Mouse (Mus musculus) midbrain, embryonic 13.5 days (tissue): Measurements from ENCODE around the gene Fcrl6. TPM values are rescaled to one million over a fixed set of nuclear protein-coding genes. Genes with fewer than 3 reads are reported as not detected.
A peak's percentile ranks its signal among the peaks of the same experiment; 100 is the strongest.

ENCODE experiments used
- ATAC-seq: fragments of 200-750 bp; cut with Nextera tagmentation; 2 replicates; pipeline ENCODE4 v1.8.0; 2017; ENCODE audit warnings: mild to moderate bottlenecking, moderate TSS enrichment, moderate library complexity
- H3K27ac ChIP-seq: fragments of 300-500 bp; sonication (generic); 2 replicates; pipeline ENCODE4 v1.5.1; 2015; ENCODE audit warnings: inconsistent platforms, mild to moderate bottlenecking, moderate library complexity
- H3K27me3 ChIP-seq: fragments of 300-500 bp; sonication (generic); 2 replicates; pipeline ENCODE4 v1.6.1; 2015; ENCODE audit warnings: mild to moderate bottlenecking, inconsistent platforms
- H3K36me3 ChIP-seq: fragments of 300-500 bp; sonication (generic); 2 replicates; pipeline ENCODE4 v1.6.1; 2015; ENCODE audit warnings: mild to moderate bottlenecking, inconsistent platforms
- H3K4me1 ChIP-seq: fragments of 300-500 bp; sonication (generic); replicated peaks from 2 replicates; pipeline ENCODE4 v1.6.1; 2015; ENCODE audit warnings: inconsistent platforms
- H3K4me2 ChIP-seq: fragments of 300-500 bp; sonication (generic); replicated peaks from 2 replicates; pipeline ENCODE4 v1.6.1; 2015; ENCODE audit warnings: moderate library complexity, mild to moderate bottlenecking, inconsistent platforms
- H3K4me3 ChIP-seq: fragments of 300-500 bp; sonication (generic); replicated peaks from 2 replicates; pipeline ENCODE4 v1.5.1; 2015; ENCODE audit warnings: mild to moderate bottlenecking, inconsistent platforms
- H3K9ac ChIP-seq: fragments of 300-500 bp; sonication (generic); replicated peaks from 2 replicates; pipeline ENCODE4 v1.6.1; 2015; ENCODE audit warnings: mild to moderate bottlenecking, inconsistent platforms
- H3K9me3 ChIP-seq: fragments of 300-500 bp; sonication (generic); 2 replicates; pipeline ENCODE4 v1.6.1; 2016; ENCODE audit warnings: mild to moderate bottlenecking, inconsistent platforms
- WGBS: fragments of 180-500 bp; shearing (Covaris S2); methylation state at CpG from one replicate; pipeline ENCODE4 v1.1.7; 2015; 5-methylcytosine and 5-hydroxymethylcytosine counted together
- polyA plus RNA-seq: library from polyadenylated mRNA; unstranded; fragments of >200 nt; fragmentation: Nextera tagmentation; extraction: Ambion mirVana; gene quantifications from 2 replicates; pipeline ENCODE4 v1.2.1, GENCODE M21; 2015

Gene Fcrl6
- polyA plus RNA-seq, 1 experiment from 2014 or later: not detected

DNA sequence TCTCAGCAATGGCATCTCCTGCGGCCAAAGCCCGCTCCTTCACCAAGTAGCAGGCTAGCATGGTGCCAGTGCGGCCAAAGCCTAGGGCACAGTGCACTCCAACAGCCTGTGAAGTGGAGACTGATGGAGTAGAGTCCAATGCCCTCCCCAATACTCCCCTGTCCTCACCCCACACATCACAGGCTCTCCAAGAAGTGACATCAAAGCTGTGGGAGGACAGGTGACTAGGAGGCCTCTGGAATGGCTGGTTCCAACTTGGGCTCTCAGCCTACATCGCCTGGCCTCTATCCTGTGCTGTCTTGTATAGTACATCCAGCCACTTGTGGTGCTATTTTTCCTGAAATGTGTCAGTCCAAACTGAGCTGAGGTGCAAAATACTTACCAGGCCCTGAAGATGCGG is 29.4 kb upstream of the Fcrl6 start:
- H3K9me3 ChIP-seq: no peaks in the 10 kb centered on the region
- H3K4me2 ChIP-seq: no peak overlapping the region
- 0 out of 2 replicates have a peak, but pooled peaks cover 6% of the 10 kb centered on the region for H3K4me1 ChIP-seq
- H3K36me3 ChIP-seq: no peaks in the 10 kb centered on the region
- H3K9ac ChIP-seq: no peak overlapping the region
- no peaks in the 10 kb centered on the region for H3K27me3 ChIP-seq
- ATAC-seq: no peak
- 83% methylated on average over 5 of the region's 5 CpGs for WGBS
- H3K27ac ChIP-seq: no peak overlapping the region
- H3K4me3 ChIP-seq: no peak overlapping the region

DNA sequence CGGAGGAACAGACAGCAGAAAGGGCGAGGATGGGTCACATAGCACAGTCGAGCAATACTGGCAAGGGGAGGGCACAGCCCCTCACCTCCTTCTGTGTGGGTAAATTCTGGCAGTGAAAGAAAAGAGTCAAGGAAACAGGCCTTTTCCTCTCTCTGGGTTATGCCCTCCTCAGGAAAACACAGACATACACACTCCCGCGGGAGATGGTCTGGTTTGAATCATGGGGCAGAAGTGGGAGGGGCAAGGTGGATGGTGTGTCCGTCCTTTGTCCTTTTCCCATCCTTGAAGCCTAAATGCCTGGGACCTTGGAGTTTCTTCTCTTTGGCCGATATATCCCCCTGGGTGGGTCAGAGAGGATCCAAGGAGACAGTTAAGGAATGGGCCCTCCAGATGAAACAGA is 27.5 kb upstream of the Fcrl6 start:
- H3K27me3 ChIP-seq: no peaks in the 10 kb centered on the region
- WGBS: 81% methylated on average over 7 of the region's 7 CpGs
- no peak overlapping the region for H3K4me3 ChIP-seq

DNA sequence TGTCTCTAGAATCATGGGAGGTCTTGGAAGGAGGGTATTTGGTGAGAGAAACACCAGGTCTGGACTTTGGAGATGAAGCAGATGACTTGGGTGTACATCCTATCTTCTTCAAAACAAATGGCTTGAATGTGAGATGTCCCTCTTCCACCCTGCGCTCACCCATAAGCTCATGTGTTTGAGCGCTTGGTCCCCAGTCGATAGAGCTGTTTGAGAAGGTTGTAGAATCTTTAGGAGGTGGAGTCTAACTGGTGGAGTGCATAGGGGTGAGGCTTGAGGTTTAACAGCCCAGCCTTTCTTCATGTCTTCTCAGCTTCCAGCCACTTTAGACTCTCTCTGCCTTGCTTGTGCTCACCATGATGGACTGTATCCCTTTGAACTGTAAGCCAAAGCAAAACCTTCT is 24.0 kb upstream of the Fcrl6 start:
- H3K27me3 ChIP-seq: no peaks in the 10 kb centered on the region
- H3K4me3 ChIP-seq: no peak overlapping the region
- no peaks in the 10 kb centered on the region for H3K9me3 ChIP-seq
- WGBS: 95% methylated on average over 3 of the region's 3 CpGs
- H3K4me1 ChIP-seq: no peaks in the 10 kb centered on the region
- ATAC-seq: no peak
- no peak overlapping the region for H3K4me2 ChIP-seq
- no peak overlapping the region for H3K27ac ChIP-seq
- no peak overlapping the region for H3K9ac ChIP-seq
- H3K36me3 ChIP-seq: no peaks in the 10 kb centered on the region

More for the DNA sequence above, 27.5 kb upstream of the Fcrl6 start:
- Histone ChIP-seq H3K27ac (no peak overlapping the region), H3K9ac (no peak overlapping the region), H3K4me1 (0 out of 2 replicates have a peak, but pooled peaks cover 6% of the 10 kb centered on the region), H3K4me2 (no peak overlapping the region), H3K9me3 (no peaks in the 10 kb centered on the region), H3K36me3 (no peaks in the 10 kb centered on the region)
- ATAC-seq: no peak

DNA sequence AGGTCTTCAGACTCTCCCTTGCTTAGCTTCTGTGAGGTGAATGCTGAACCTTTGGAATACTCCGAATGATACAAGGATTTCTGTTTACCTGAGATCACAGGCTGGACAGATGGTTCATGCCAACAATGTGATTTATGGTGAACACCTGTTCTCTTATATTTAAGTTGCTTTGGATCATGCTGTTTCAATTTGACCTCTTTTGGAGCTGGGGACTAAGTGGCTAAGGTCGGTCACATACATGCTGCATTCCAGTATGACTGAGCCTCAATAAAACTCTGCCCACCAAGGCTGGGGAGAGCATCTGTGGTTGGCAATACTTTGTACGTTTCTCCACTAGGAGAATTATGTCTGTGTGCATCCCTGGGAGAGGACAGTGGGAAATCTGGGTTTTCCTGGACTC is 21.7 kb upstream of the Fcrl6 start:
- ATAC-seq: no peak
- Histone ChIP-seq H3K9ac (no peak overlapping the region), H3K4me1 (no peaks in the 10 kb centered on the region), H3K27ac (no peak overlapping the region), H3K4me3 (no peak overlapping the region), H3K4me2 (no peak overlapping the region), H3K9me3 (no peaks in the 10 kb centered on the region), H3K27me3 (no peaks in the 10 kb centered on the region), H3K36me3 (no peaks in the 10 kb centered on the region)
- WGBS: 84% methylated on average over 3 of the region's 3 CpGs

DNA sequence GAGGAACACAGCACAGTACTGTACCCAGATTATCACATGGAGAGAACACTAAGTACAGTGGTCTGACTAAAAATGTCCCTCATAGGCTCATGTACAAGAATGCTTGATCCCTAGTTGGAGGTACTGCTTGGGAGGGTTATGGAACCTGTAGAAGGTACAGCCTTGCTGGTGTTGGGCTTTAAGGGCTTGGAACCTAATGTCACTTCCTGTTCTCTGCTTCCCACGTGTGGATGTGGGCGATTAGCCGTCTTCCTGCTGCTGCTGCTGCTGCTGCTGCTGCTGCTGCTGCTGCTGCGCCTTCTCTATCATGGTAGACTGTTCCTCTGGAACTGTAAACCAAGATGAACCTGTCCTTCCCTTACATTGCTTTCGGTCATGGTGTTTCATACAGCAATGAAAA is 21.2 kb upstream of the Fcrl6 start:
- ATAC-seq: no peak
- Histone ChIP-seq H3K4me2 (no peak overlapping the region), H3K9ac (no peak overlapping the region), H3K4me3 (no peak overlapping the region), H3K36me3 (no peaks in the 10 kb centered on the region), H3K27ac (no peak overlapping the region), H3K4me1 (no peaks in the 10 kb centered on the region), H3K27me3 (no peaks in the 10 kb centered on the region), H3K9me3 (no peaks in the 10 kb centered on the region)
- WGBS: 77% methylated on average over 5 of the region's 5 CpGs

DNA sequence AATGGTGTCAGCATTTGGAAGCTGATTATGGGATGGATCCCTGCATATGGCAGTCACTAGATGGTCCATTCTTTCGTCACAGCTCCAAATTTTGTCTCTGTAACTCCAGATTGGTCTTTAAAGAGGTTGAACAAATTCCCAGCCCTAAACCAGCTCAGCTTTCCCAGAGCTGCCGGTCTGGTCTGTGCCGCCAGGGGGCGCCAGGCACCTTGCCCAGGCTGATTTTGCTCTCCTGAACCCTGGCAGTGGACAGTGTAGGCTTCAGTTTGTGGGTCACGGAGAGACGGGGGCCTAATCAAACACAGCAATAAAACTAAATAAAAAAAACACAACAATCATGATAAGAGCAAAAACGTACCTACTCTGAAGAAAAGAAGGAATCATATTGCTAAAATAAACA is 16.9 kb upstream of the Fcrl6 start:
- 18% methylated on average over 7 of the region's 7 CpGs for WGBS
- H3K9ac ChIP-seq: no peak overlapping the region
- no peaks in the 10 kb centered on the region for H3K27me3 ChIP-seq
- no peaks in the 10 kb centered on the region for H3K36me3 ChIP-seq
- no peak overlapping the region for H3K4me3 ChIP-seq
- ATAC-seq: no peak
- no peaks in the 10 kb centered on the region for H3K9me3 ChIP-seq
- H3K27ac ChIP-seq: no peak overlapping the region
- H3K4me2 ChIP-seq: no peak overlapping the region
- peaks cover 18% of the 10 kb centered on the region for H3K4me1 ChIP-seq

DNA sequence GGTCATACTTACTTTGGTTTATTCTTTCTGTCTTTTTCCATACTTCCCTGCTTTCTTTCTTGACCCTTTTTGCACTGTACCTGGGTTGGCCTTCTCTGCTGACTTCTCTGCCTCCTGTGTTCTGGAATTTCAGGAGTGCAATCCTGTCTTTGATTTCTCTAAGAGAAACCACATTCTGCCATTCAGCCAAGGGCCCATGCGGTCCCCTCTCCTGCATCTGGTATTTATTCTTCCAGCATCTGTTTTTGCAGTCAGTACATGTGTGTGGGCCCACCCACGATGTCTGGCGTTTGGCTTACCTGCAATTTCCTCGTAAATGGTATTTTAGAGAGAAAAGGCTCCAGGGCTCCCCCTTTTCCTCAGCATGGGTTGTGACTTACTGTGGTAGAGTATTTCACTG is 15.8 kb upstream of the Fcrl6 start:
- Histone ChIP-seq H3K36me3 (no peaks in the 10 kb centered on the region), H3K9me3 (no peaks in the 10 kb centered on the region), H3K4me2 (no peak overlapping the region), H3K4me1 (peaks cover 18% of the 10 kb centered on the region), H3K9ac (no peak overlapping the region), H3K27ac (no peak overlapping the region), H3K4me3 (no peak overlapping the region), H3K27me3 (no peaks in the 10 kb centered on the region)
- ATAC-seq: no peak
- 86% methylated on average over 4 of the region's 4 CpGs for WGBS

DNA sequence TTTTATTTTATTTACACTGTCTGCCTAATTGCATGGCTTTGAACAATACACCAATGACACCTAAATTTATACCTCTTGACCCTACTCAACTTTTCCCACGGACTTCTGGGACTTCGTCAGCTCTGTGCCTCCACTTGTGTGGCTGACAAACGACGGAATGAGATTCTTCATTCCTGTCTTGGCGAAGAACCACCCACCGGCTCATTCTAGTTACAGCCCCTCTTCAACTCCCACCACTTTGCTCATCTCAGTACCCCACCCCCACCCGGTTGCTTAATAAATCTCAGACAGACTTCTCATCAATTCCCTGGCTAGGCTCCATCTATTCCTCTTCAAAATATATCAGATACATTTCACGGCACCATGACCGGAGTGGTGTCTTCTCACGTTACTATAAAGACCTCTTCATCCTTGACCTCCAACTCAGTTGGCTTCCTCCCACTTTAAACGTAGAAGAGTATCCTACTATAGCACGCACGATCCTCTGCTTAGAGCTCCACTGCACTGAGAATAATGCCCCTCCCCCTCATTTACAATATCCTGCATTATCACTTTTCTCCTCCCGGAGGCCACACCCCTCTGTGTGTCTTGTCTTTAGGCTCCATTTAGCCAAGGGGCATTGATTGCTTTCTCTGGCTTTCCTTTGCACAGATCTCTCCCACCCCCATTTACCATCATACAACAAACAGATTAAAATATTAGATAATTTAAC is 15.2 kb upstream of the Fcrl6 start:
- no peak overlapping the region for H3K9ac ChIP-seq
- H3K27me3 ChIP-seq: no peaks in the 10 kb centered on the region
- peak; percentile 10; the same call in 1 of the 2 replicates for ATAC-seq
- peaks cover 18% of the 10 kb centered on the region for H3K4me1 ChIP-seq
- H3K4me3 ChIP-seq: peak overlapping the region; percentile 38; the same call in 1 of the 2 replicates
- H3K27ac ChIP-seq: no peak overlapping the region
- H3K9me3 ChIP-seq: no peaks in the 10 kb centered on the region
- no peaks in the 10 kb centered on the region for H3K36me3 ChIP-seq
- peak overlapping the region; percentile 61 for H3K4me2 ChIP-seq
- 35% methylated on average over 14 of the region's 14 CpGs for WGBS

DNA sequence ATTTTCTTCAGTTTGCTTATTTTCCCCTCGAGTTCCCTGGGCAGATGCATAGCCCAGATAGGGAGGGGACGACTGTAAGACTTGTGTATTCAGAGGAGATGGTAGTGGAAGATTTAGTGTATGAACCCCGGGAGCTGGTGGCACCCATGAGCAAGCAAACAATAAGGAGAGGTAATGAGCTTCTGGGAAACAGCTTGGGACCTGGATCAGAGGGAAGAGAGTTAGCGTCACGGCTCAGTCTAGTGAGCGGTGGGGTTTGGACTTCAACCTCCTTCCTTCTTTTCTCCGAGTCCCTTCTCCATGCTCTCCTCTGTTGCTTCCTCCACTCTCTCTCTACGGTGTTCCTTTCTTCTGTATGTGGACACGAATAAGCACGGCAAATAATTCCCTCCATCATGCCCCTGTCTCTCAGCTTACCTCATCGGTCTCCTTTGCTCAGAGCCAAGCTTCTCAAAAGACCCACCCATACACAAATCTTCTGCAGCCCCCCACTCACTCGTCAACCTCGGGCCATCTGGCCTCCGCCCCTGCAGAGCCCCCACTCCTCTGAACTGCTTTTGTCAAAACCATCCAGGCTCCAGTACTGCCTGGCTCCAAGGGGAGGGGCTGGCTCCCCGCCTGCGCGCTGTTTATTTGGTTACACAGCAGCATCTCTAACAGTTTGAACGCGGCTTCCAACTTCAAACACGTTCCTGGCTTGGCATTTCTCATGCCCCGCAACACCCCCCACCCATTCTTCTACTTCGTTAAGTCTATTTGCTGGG is 14.4 kb upstream of the Fcrl6 start:
- Histone ChIP-seq H3K9me3 (no peaks in the 10 kb centered on the region), H3K27me3 (no peaks in the 10 kb centered on the region), H3K4me3 (peak overlapping the region; percentile 38), H3K36me3 (no peaks in the 10 kb centered on the region), H3K4me2 (peak overlapping the region; percentile 61), H3K27ac (no peak overlapping the region; the same call in 1 of the 2 replicates), H3K4me1 (peaks cover 18% of the 10 kb centered on the region), H3K9ac (peak overlapping the region; percentile 57)
- peak; percentile 79 for ATAC-seq
- 17% methylated on average over 22 of the region's 22 CpGs for WGBS

DNA sequence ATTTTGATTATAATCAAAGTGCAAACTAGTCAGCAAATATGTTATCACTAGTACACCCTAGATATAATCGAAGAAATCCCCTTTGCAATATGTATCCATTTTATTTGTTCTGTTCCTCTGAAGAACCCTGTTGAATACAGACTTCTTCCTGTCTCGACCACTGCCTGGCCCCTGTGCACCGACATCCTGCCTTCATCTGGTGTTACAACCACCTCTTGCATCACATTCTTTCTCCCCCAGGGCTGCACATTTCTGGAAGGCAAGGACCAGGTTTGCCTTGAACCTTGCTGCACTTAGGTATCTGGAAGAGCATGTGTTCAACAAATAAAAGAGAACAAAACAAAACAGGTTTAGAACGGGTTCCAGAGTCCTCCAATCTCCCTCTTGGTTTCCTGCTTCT is 13.1 kb upstream of the Fcrl6 start:
- H3K27ac ChIP-seq: no peak overlapping the region
- no peak overlapping the region for H3K4me2 ChIP-seq
- no peak overlapping the region for H3K9ac ChIP-seq
- peaks cover 18% of the 10 kb centered on the region for H3K4me1 ChIP-seq
- H3K9me3 ChIP-seq: no peaks in the 10 kb centered on the region
- no peak for ATAC-seq
- no peak overlapping the region for H3K4me3 ChIP-seq
- no peaks in the 10 kb centered on the region for H3K36me3 ChIP-seq
- H3K27me3 ChIP-seq: no peaks in the 10 kb centered on the region
- WGBS: 87% methylated on average over 4 of the region's 4 CpGs

DNA sequence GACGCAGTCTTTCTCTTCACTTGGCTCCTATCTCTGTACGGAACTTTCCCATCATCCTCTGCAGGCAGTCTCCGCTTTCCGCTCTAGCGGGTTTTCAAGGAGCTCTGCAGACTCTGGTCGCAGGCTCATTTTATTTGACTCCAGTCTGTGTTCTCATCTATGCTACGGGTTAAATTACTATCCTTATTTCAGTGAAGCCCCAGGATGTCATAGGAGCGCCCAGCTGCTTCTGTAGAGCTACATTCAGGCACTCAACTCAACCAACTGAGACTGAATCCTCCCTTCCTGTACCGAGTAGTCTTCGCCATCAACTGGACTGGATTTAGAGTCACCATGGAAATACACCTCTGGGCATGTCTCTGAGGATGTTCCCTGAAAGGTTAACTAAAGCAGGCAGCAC is 12.3 kb upstream of the Fcrl6 start:
- no peaks in the 10 kb centered on the region for H3K36me3 ChIP-seq
- no peak overlapping the region for H3K4me2 ChIP-seq
- H3K4me1 ChIP-seq: peaks cover 18% of the 10 kb centered on the region
- H3K27ac ChIP-seq: no peak overlapping the region
- H3K9ac ChIP-seq: no peak overlapping the region
- H3K27me3 ChIP-seq: no peaks in the 10 kb centered on the region
- 85% methylated on average over 10 of the region's 10 CpGs for WGBS
- no peaks in the 10 kb centered on the region for H3K9me3 ChIP-seq
- H3K4me3 ChIP-seq: no peak overlapping the region
- no peak for ATAC-seq

DNA sequence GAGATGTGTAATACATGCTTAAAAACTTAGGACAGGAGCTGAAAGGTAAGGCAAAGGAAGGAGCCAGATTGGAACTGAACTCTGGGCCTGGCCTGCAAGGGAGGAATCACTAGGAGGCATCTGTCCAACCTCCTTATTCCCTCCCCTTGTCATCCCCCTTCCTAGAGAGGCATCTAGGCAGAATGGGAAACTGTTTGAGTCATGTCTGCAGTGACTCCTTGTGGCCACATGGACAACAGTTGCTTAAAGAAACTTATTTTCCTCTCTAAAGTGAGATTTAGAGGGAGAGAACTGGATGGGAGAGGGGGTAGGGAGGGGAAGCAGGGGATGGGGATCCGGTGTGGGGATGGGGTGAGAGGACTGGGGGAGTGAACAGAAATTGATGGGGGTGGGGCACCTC is 10.4 kb upstream of the Fcrl6 start:
- H3K4me3 ChIP-seq: no peak overlapping the region
- H3K36me3 ChIP-seq: no peaks in the 10 kb centered on the region
- 52% methylated on average over 1 of the region's 1 CpGs for WGBS
- ATAC-seq: no peak
- peaks cover 18% of the 10 kb centered on the region for H3K4me1 ChIP-seq
- H3K9me3 ChIP-seq: no peaks in the 10 kb centered on the region
- no peak overlapping the region for H3K4me2 ChIP-seq
- H3K27ac ChIP-seq: no peak overlapping the region
- H3K9ac ChIP-seq: no peak overlapping the region
- no peaks in the 10 kb centered on the region for H3K27me3 ChIP-seq
